Mouse (Mus musculus) thymus, postnatal 0 days (tissue): ENCODE data around the gene Umodl1. TPM values are rescaled to one million over a fixed set of nuclear protein-coding genes. Genes with fewer than 3 reads are reported as not detected.

Experiments used
- DNase-seq: peaks from one replicate; pipeline ENCODE4 v3.0.0-alpha.2; 2015; ENCODE audit warnings: low spot score
- microRNA-seq: library from miRNA; unstranded; fragments of <30 nt; microRNA quantifications from one replicate; pipeline ENCODE4, GENCODE M21; 2016; ENCODE audit warnings: borderline number of aligned reads
- polyA plus RNA-seq: library from polyadenylated mRNA; unstranded; fragments of >200 nt; fragmentation: Nextera tagmentation; extraction: Ambion mirVana; gene quantifications from 2 replicates; pipeline ENCODE4 v1.2.1, GENCODE M21; 2015

Umodl1 gene
- polyA plus RNA-seq, 1 experiment from 2014 or later = 4.9 TPM

GRCm38 (mm10) chr17:31036168-31036876 is 81.9 kb downstream of the Umodl1 start:
- DNase-seq = no peak

DNA sequence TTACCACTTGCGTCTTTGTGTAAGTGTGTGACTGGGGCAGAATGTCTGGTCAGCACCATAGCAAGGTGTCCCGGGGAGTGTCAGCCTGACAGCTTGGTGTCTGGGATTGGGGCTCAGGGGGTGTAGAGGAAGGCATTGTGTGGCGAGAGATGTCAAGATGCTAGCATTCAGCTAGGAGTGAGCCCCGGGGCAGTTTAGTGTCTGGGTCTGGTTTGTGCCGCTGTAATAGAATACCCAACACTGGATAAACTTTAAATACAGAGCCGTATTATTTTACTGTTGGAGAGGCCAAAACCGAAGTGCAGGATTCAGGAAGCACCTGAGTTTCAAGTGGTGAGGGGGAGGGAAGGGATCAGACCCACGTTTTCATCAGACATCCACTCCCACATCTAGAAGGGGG is 82.9 kb downstream of the Umodl1 start:
- DNase-seq = no peak

GRCm38 (mm10) chr17:31038381-31038780 is 83.9 kb downstream of the Umodl1 start:
- no peak for DNase-seq

GRCm38 (mm10) chr17:31039626-31040025 is 85.2 kb downstream of the Umodl1 start:
- DNase-seq = peak; percentile 62

DNA sequence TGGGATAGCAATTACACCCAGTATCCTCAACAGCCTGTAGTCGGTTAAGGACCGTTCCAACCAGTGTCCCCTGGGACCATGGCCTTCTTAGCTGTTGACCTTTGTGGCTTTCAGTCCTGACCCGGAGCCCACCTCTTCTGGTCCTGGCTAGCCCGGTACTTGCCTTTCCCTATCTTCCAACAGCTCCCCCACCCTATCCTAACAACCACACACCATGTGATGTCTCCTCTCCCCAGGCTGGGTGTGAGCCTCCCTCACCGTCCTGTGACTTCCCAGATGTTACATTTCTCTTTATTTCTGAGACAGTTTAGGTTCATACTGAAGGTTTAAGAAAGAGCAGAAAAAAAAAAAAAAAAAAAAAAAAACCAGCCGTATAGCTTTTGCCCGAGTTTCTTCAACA is 86.0 kb downstream of the Umodl1 start:
- no peak for DNase-seq

- DNase-seq = no peak
These were observed 88.3 kb downstream of the Umodl1 start for GRCm38 (mm10) chr17:31042751-31043150.

GRCm38 (mm10) chr17:31057151-31057890 is 102.9 kb downstream of the Umodl1 start, which contains the start of gene Abcg1:
TSS of gene Abcg1 (plus strand) at chr17:31057675.
- DNase-seq = peak; percentile 90

- no peak for DNase-seq
These were observed 103.7 kb downstream of the Umodl1 start for GRCm38 (mm10) chr17:31057891-31058744.

DNA sequence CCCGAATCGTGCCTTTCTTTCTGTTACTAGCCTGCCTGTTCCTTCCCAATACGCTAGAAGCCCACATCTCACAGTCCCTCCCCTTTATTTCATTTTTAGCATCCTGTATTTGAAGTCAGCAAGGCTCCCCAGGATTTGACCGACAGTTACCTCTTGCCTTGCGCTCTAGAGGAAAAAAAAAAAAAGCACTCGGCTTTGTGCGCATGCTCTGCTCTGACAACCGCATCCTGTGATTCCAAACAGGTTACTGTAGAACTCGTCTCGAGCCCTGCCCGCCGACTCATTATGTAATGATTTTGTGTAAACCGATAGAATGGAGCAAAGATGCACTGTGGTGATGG is 104.3 kb downstream of the Umodl1 start:
- peak; percentile 94 for DNase-seq

GRCm38 (mm10) chr17:31060196-31060587 is 105.8 kb downstream of the Umodl1 start:
- DNase-seq = no peak

Small RNAs within 50 kb of the gene (microRNA-seq; reads per million reads assigned to microRNA genes)
- gene Gm24026 = not detected

Other genes starting within 250 kb of the Umodl1 start
- 0.04 and 0.06 TPM in 2 replicates for gene Glp1r, start 52.8 kb upstream of the Umodl1 start, polyA plus RNA-seq
- 36.7 and 49.0 TPM in 2 replicates for gene Abcg1, start 103.0 kb downstream of the Umodl1 start, polyA plus RNA-seq
- 7.1 and 8.7 TPM in 2 replicates for gene Tff3, start 175.0 kb downstream of the Umodl1 start, polyA plus RNA-seq
- 1.2 and 1.4 TPM in 2 replicates for gene Tff2, start 189.6 kb downstream of the Umodl1 start, polyA plus RNA-seq
- gene Tff1, start 210.6 kb downstream of the Umodl1 start, polyA plus RNA-seq = 4.3 and 7.4 TPM in 2 replicates
- 0.13 and 0.25 TPM in 2 replicates for gene Tmprss3, start 244.3 kb downstream of the Umodl1 start, polyA plus RNA-seq